30 mouse cellular contexts compared by ENCODE assay signal in the genomic region with DNA sequence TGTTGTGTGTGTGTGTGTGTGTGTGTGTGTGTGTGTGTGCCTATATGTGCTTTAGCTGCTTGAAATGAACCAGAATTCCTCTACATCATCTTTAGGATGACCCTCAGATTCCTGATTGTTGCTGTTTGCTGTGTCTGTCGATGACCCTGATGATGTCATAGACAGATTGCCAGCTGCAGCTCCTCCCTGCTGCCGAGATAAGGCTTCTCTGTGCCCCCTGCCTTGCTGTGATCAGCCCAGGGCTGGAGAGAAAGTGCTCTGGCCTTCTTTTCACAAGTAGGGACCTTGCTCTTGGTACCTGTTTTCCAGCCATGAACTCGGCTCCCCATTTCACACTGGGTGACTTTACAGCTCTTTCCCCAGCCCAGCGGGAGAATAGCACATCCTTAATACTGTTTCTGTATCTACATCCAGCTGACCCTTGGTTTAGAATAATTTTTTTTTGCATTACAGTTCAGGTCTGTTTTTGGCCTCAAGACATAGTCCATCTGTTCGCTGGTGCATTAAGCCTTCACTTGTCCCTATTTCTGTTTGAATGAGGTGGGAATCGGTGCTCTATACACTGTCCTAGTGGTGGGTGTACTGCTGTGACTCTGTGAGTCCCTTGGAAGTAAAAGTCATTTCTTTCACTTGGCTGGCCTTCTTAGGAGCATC.
DNase-seq lines count a peak whose midpoint lies in the region; ATAC-seq lines count a peak whose summit lies in the region.
"Had no signal": no experiment of that assay in that cellular context is flagged by ENCODE, and none has a peak within 500 bp of the region (broad histone marks: within the 10 kb centered on the region; RNA-seq: fewer than 3 reads in every experiment).

No protein-coding gene starts in this region.

- H3K9ac ChIP-seq in heart, embryonic 12.5 days = no peak overlapping the region
- no peak overlapping the region for H3K9ac ChIP-seq in liver, embryonic 11.5 days (ENCODE audit: low read depth, low read length)
- no peak overlapping the region for H3K9ac ChIP-seq in liver, embryonic 16.5 days (ENCODE audit: low read depth, low read length)
- H3K9ac ChIP-seq: embryonic facial prominence, embryonic 15.5 days; forebrain, embryonic 13.5 days; hindbrain, embryonic 13.5 days; limb, embryonic 12.5 days had no signal

- DNase-seq in adrenal gland, postnatal 36 days = peak; percentile 11 to 15
- no peak for DNase-seq in adrenal gland, adult 18-20 months (ENCODE audit: low spot score in 2 of 2)
- peak; percentile 24 for DNase-seq in heart, adult 11 months
- no peak for DNase-seq in liver, embryonic 11.5 days (ENCODE audit: low spot score)
- no peak for DNase-seq in B cell, adult 2 months
- DNase-seq in layer of hippocampus, adult 9-10 months (ENCODE audit: low spot score) = no peak
- DNase-seq: adrenal gland, postnatal 10 days; gastrocnemius, postnatal 25 days; heart, adult 18-20 months; heart, postnatal 4 days; kidney, adult 9 months; kidney, postnatal 10 days; layer of hippocampus, adult 9-11 months; lung, adult 18-20 months; midbrain, embryonic 14.5 days; thymus, adult 2 months; thymus, postnatal 36 days had no signal

- no peak overlapping the region for H3K4me3 ChIP-seq in heart, embryonic 12.5 days
- H3K4me3 ChIP-seq in liver, embryonic 11.5 days (ENCODE audit: low read depth, low read length) = no peak overlapping the region
- H3K4me3 ChIP-seq in liver, embryonic 16.5 days (ENCODE audit: low read depth, low read length) = no peak overlapping the region
- H3K4me3 ChIP-seq: embryonic facial prominence, embryonic 10.5 days; embryonic facial prominence, embryonic 15.5 days; forebrain, embryonic 13.5 days; hindbrain, embryonic 13.5 days; left cerebral cortex, adult 2 months; limb, embryonic 12.5 days had no signal

- H3K4me2 ChIP-seq in heart, embryonic 12.5 days = no peak overlapping the region
- peak overlapping the region; percentile 2; the same call in 1 of the 2 replicates for H3K4me2 ChIP-seq in liver, embryonic 11.5 days
- no peak overlapping the region for H3K4me2 ChIP-seq in liver, embryonic 16.5 days (ENCODE audit: low read depth, low read length)
- H3K4me2 ChIP-seq: embryonic facial prominence, embryonic 15.5 days; forebrain, embryonic 13.5 days; heart, embryonic 11.5 days; hindbrain, embryonic 13.5 days; limb, embryonic 12.5 days had no signal

- H3K4me1 ChIP-seq in heart, embryonic 12.5 days (replicated peaks) = no peaks in the 10 kb centered on the region
- peaks cover 4% of the 10 kb centered on the region for H3K4me1 ChIP-seq in liver, embryonic 11.5 days (replicated peaks; ENCODE audit: control insufficient read depth, insufficient read depth, low read length)
- H3K4me1 ChIP-seq in liver, embryonic 16.5 days (ENCODE audit: control insufficient read depth, low read depth, low read length) = no peaks in the 10 kb centered on the region
- H3K4me1 ChIP-seq: embryonic facial prominence, embryonic 10.5 days; embryonic facial prominence, embryonic 15.5 days; forebrain, embryonic 13.5 days; limb, embryonic 12.5 days had no signal

- H3K9me3 ChIP-seq in heart, embryonic 12.5 days (replicated peaks) = 0 out of 2 replicates have a peak, but pooled peaks cover 4% of the 10 kb centered on the region
- no peaks in the 10 kb centered on the region for H3K9me3 ChIP-seq in liver, embryonic 11.5 days (ENCODE audit: control insufficient read depth, low read length)
- no peaks in the 10 kb centered on the region for H3K9me3 ChIP-seq in liver, embryonic 16.5 days (replicated peaks; ENCODE audit: control insufficient read depth, low read length)
- H3K9me3 ChIP-seq: embryonic facial prominence, embryonic 10.5 days; embryonic facial prominence, embryonic 15.5 days; forebrain, embryonic 13.5 days; hindbrain, embryonic 13.5 days; limb, embryonic 12.5 days had no signal

- WGBS in heart, embryonic 12.5 days = 43% methylated on average over 6 of the region's 6 CpGs
- whole genome bisulfite sequencing in liver, embryonic 11.5 days = 49% methylated on average over 6 of the region's 6 CpGs
- WGBS in liver, embryonic 16.5 days (ENCODE audit: insufficient replicate concordance) = 40% methylated on average over 6 of the region's 6 CpGs

- H3K27ac ChIP-seq in heart, embryonic 12.5 days (ENCODE audit: poor library complexity, severe bottlenecking) = no peak overlapping the region
- no peak overlapping the region for H3K27ac ChIP-seq in liver, embryonic 11.5 days (ENCODE audit: low read depth, low read length)
- no peak overlapping the region for H3K27ac ChIP-seq in liver, embryonic 16.5 days (ENCODE audit: low read length)
- H3K27ac ChIP-seq: embryonic facial prominence, embryonic 10.5 days; embryonic facial prominence, embryonic 15.5 days; forebrain, embryonic 13.5 days; hindbrain, embryonic 13.5 days; left cerebral cortex, adult 2 months; limb, embryonic 12.5 days; macrophage had no signal

- H3K27me3 ChIP-seq in heart, embryonic 12.5 days (replicated peaks) = no peaks in the 10 kb centered on the region
- H3K27me3 ChIP-seq in liver, embryonic 11.5 days (replicated peaks; ENCODE audit: control insufficient read depth, insufficient read depth, low read length) = no peaks in the 10 kb centered on the region
- H3K27me3 ChIP-seq in liver, embryonic 16.5 days (ENCODE audit: control insufficient read depth, insufficient read depth, low read depth, low read length) = no peaks in the 10 kb centered on the region
- H3K27me3 ChIP-seq: embryonic facial prominence, embryonic 15.5 days; forebrain, embryonic 13.5 days; hindbrain, embryonic 13.5 days; limb, embryonic 12.5 days had no signal

- no peaks in the 10 kb centered on the region for H3K36me3 ChIP-seq in heart, embryonic 12.5 days
- no peaks in the 10 kb centered on the region for H3K36me3 ChIP-seq in liver, embryonic 11.5 days (ENCODE audit: control insufficient read depth, insufficient read depth, low read length)
- no peaks in the 10 kb centered on the region for H3K36me3 ChIP-seq in liver, embryonic 16.5 days (ENCODE audit: control insufficient read depth, insufficient read depth)
- H3K36me3 ChIP-seq: embryonic facial prominence, embryonic 10.5 days; embryonic facial prominence, embryonic 15.5 days; hindbrain, embryonic 13.5 days; limb, embryonic 12.5 days had no signal

- no peak for ATAC-seq in heart, embryonic 12.5 days (ENCODE audit: insufficient number of reproducible peaks, low FRiP score)
- ATAC-seq in liver, embryonic 11.5 days (replicated peaks; ENCODE audit: low FRiP score) = peak; percentile 81
- peak; percentile 47; the same call in 1 of the 2 replicates for ATAC-seq in liver, embryonic 16.5 days (ENCODE audit: low read depth)
- ATAC-seq: CD4-positive, CD25-positive, alpha-beta regulatory T cell, adult 4 months; forebrain, embryonic 13.5 days; intestine, postnatal 0 days; lung, postnatal 0 days had no signal

Comparison
In these comparisons a context has a peak if more than half of its experiments do, and no peak if none do; other contexts are left out.
1. DNase-seq: peak in adrenal gland, postnatal 36 days (2 of 2) and heart, adult 11 months (single experiment); none in adrenal gland, adult 18-20 months (0 of 2), liver, embryonic 11.5 days (single experiment), B cell, adult 2 months (0 of 2) and layer of hippocampus, adult 9-10 months (single experiment).